Comparison of ENCODE assay signal across 8 mouse cellular contexts in the genomic region with DNA sequence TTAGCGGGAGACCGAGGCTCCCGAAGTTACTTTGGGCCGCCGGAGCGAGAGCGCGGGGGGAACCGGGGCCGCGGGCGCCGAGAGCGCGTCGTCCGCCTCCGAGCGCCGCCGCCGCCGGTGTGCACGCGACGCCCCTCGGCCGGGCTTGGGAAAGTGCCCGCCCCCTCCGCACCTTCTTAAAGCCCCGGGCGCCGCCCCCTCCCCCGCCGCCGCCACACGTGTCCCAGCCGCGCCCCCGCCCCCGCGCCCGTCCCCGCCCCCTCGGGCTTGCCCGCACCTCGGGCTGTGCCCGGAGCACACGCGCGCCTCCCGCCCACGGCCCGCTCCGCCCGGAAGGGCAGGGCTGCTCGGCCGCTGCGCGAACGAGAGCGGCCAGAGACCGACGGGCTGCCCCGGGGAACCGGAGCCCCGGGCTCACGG. TPM values are rescaled to one million over a fixed set of nuclear protein-coding genes. Genes with fewer than 3 reads are reported as not detected.
DNase-seq lines count a peak whose midpoint lies in the region; ATAC-seq lines count a peak whose summit lies in the region.

Reln (minus strand) TSS at position 147 of the 420 bp plus-strand sequence.

- peak within 1 kb of the TSS; percentile 90 for H3K4me2 ChIP-seq in forebrain, embryonic 16.5 days (ENCODE audit: low read length)
- peak within 1 kb of the TSS; percentile 91 for H3K4me2 ChIP-seq in midbrain, embryonic 14.5 days (ENCODE audit: low read length)

- peak; percentile 46 for DNase-seq in adrenal gland, postnatal 10 days
- DNase-seq in adrenal gland, adult 2 months: no peak
- DNase-seq in right cerebral cortex, postnatal 10 days (ENCODE audit: low spot score in 2 of 2): peak; percentile 40 to 50
- no peak for DNase-seq in right cerebral cortex, postnatal 36 days (ENCODE audit: low spot score in 2 of 2)
- no peak for DNase-seq in layer of hippocampus, postnatal 14 days (ENCODE audit: low spot score in 2 of 2)
- DNase-seq in midbrain, embryonic 14.5 days: peak; percentile 89
- no peak for DNase-seq in urinary bladder, postnatal 25 days (ENCODE audit: low spot score)

- no peaks in the 10 kb centered on the region for H3K36me3 ChIP-seq in forebrain, embryonic 16.5 days (ENCODE audit: control insufficient read depth, insufficient read depth)
- no peaks in the 10 kb centered on the region for H3K36me3 ChIP-seq in midbrain, embryonic 14.5 days (ENCODE audit: control insufficient read depth, insufficient read depth, low read length)

- H3K9ac ChIP-seq in forebrain, embryonic 16.5 days (replicated peaks; ENCODE audit: low read depth, low read length): peak within 1 kb of the TSS; percentile 86
- H3K9ac ChIP-seq in midbrain, embryonic 14.5 days (replicated peaks; ENCODE audit: low read length): peak within 1 kb of the TSS; percentile 89

- peak; percentile 84 for ATAC-seq in forebrain, embryonic 16.5 days
- peak; percentile 86 for ATAC-seq in midbrain, embryonic 14.5 days (ENCODE audit: low FRiP score, low TSS enrichment)

- H3K4me1 ChIP-seq in forebrain, embryonic 16.5 days (replicated peaks; ENCODE audit: control insufficient read depth, insufficient read depth, low read length): peaks cover 25% of the 10 kb centered on the region
- peaks cover 17% of the 10 kb centered on the region for H3K4me1 ChIP-seq in midbrain, embryonic 14.5 days (ENCODE audit: control insufficient read depth, insufficient read depth, low read length)

- H3K27me3 ChIP-seq in forebrain, embryonic 16.5 days (replicated peaks; ENCODE audit: control insufficient read depth, insufficient read depth, low read length): peaks cover 25% of the 10 kb centered on the region
- H3K27me3 ChIP-seq in midbrain, embryonic 14.5 days (ENCODE audit: control insufficient read depth, insufficient read depth, low read length): peaks cover 22% of the 10 kb centered on the region

- no peaks in the 10 kb centered on the region for H3K9me3 ChIP-seq in forebrain, embryonic 16.5 days (ENCODE audit: control insufficient read depth, low read length)
- no peaks in the 10 kb centered on the region for H3K9me3 ChIP-seq in midbrain, embryonic 14.5 days (ENCODE audit: control insufficient read depth, low read length)

- under 1% methylated on average over 51 of the region's 68 CpGs for WGBS in forebrain, embryonic 16.5 days
- WGBS in midbrain, embryonic 14.5 days: under 1% methylated on average over 39 of the region's 68 CpGs

- peak within 1 kb of the TSS; percentile 72 for H3K27ac ChIP-seq in forebrain, embryonic 16.5 days (ENCODE audit: low read length)
- H3K27ac ChIP-seq in midbrain, embryonic 14.5 days (replicated peaks; ENCODE audit: low read depth, low read length): peak within 1 kb of the TSS; percentile 92

- H3K4me3 ChIP-seq in forebrain, embryonic 16.5 days (replicated peaks; ENCODE audit: low read length): peak within 1 kb of the TSS; percentile 66
- peak within 1 kb of the TSS; percentile 67 for H3K4me3 ChIP-seq in midbrain, embryonic 14.5 days (replicated peaks; ENCODE audit: low read depth, low read length)

RNA-seq across cellular contexts. Expression of gene Reln, which starts in this region (rescaled TPM):
- total RNA-seq in adrenal gland, postnatal 10 days (2021): 10 to 100 TPM; 14.5 to 18.0 TPM
- total RNA-seq in adrenal gland, adult 2 months (2021): 1 to 10 TPM; 1.5 to 2.3 TPM
- 0.88 and 2.0 TPM in 2 replicates for polyA plus RNA-seq in adrenal gland, adult 2 months (2012; rRNA removed)
- polyA plus RNA-seq in forebrain, embryonic 16.5 days (2015; fragmentation: Nextera tagmentation; extraction: Ambion mirVana): 58.3 and 63.3 TPM in 2 replicates
- total RNA-seq in layer of hippocampus, postnatal 14 days (2021): 10 to 100 TPM; 86.9 to 87.4 TPM
- 72.4 and 73.2 TPM in 2 replicates for polyA plus RNA-seq in midbrain, embryonic 14.5 days (2014; fragmentation: Nextera tagmentation; extraction: Ambion mirVana)

Comparison
In these comparisons a context has a peak if more than half of its experiments do, and no peak if none do; other contexts are left out.
1. RNA of gene Reln (total RNA-seq): 86.9 to 87.4 TPM in layer of hippocampus, postnatal 14 days and 14.5 to 18.0 TPM in adrenal gland, postnatal 10 days; 1.5 to 2.3 TPM in adrenal gland, adult 2 months; every median in the first group is over 4 times any median in the second.
2. RNA of gene Reln (total RNA-seq): 86.9 to 87.4 TPM in layer of hippocampus, postnatal 14 days; 14.5 to 18.0 TPM in adrenal gland, postnatal 10 days; every median in the first group is over 4 times any median in the second.
3. RNA of gene Reln (polyA plus RNA-seq): 72.4 to 73.2 TPM in midbrain, embryonic 14.5 days and 58.3 to 63.3 TPM in forebrain, embryonic 16.5 days; 0.88 to 2.0 TPM in adrenal gland, adult 2 months; every median in the first group is over 10 times any median in the second.
4. DNase-seq: peak in adrenal gland, postnatal 10 days (single experiment), right cerebral cortex, postnatal 10 days (2 of 2) and midbrain, embryonic 14.5 days (single experiment); none in adrenal gland, adult 2 months (single experiment), right cerebral cortex, postnatal 36 days (0 of 2), layer of hippocampus, postnatal 14 days (0 of 2) and urinary bladder, postnatal 25 days (single experiment).